Mouse (Mus musculus): ENCODE measurements around the gene Hmox1.
A peak's percentile ranks its signal among the peaks of the same experiment; 100 is the strongest.

Gene Hmox1

GRCm38 (mm10) chr8:75088989-75089881, 4.2 kb upstream of the Hmox1 start:
- DNase-seq (ENCODE audit: low read depth, low spot score) = peak; percentile 88

GRCm38 (mm10) chr8:75090781-75091365, 2.5 kb upstream of the Hmox1 start:
- DNase-seq (ENCODE audit: low read depth, low spot score) = no peak

- DNase-seq (ENCODE audit: low read depth, low spot score) = no peak
Observed at GRCm38 (mm10) chr8:75102956-75103355, 9.5 kb downstream of the Hmox1 start.

GRCm38 (mm10) chr8:75103376-75103878, 10.0 kb downstream of the Hmox1 start:
- no peak for DNase-seq (ENCODE audit: low read depth, low spot score)

- DNase-seq (ENCODE audit: low read depth, low spot score) = peak; percentile 40
Observed at GRCm38 (mm10) chr8:75108527-75109235, 15.3 kb downstream of the Hmox1 start.

GRCm38 (mm10) chr8:75109236-75109967, 16.0 kb downstream of the Hmox1 start, which contains the start of gene Mcm5:
TSS of gene Mcm5 (plus strand) at chr8:75109569.
- peak; percentile 98 for DNase-seq (ENCODE audit: low read depth, low spot score)

- no peak for DNase-seq (ENCODE audit: low read depth, low spot score)
Observed at GRCm38 (mm10) chr8:75110093-75110492, 16.7 kb downstream of the Hmox1 start.

- DNase-seq (ENCODE audit: low read depth, low spot score) = no peak
Observed at GRCm38 (mm10) chr8:75118505-75118904, 25.1 kb downstream of the Hmox1 start.

- DNase-seq (ENCODE audit: low read depth, low spot score) = no peak
Observed at GRCm38 (mm10) chr8:75119287-75119686, 25.9 kb downstream of the Hmox1 start.

GRCm38 (mm10) chr8:75119747-75120146, 26.3 kb downstream of the Hmox1 start:
- no peak for DNase-seq (ENCODE audit: low read depth, low spot score)

- no peak for DNase-seq (ENCODE audit: low read depth, low spot score)
Observed at GRCm38 (mm10) chr8:75127406-75127805, 34.0 kb downstream of the Hmox1 start.

- DNase-seq (ENCODE audit: low read depth, low spot score) = peak; percentile 35
Observed at GRCm38 (mm10) chr8:75132485-75132884, 39.1 kb downstream of the Hmox1 start.

GRCm38 (mm10) chr8:75133399-75133798, 40.0 kb downstream of the Hmox1 start:
- no peak for DNase-seq (ENCODE audit: low read depth, low spot score)

GRCm38 (mm10) chr8:75134603-75135391, 41.4 kb downstream of the Hmox1 start:
- DNase-seq (ENCODE audit: low read depth, low spot score) = peak; percentile 74

- DNase-seq (ENCODE audit: low read depth, low spot score) = no peak
Observed at GRCm38 (mm10) chr8:75135756-75136155, 42.3 kb downstream of the Hmox1 start.

- no peak for DNase-seq (ENCODE audit: low read depth, low spot score)
Observed at GRCm38 (mm10) chr8:75136256-75136655, 42.8 kb downstream of the Hmox1 start.

- peak; percentile 64 for DNase-seq (ENCODE audit: low read depth, low spot score)
Observed at GRCm38 (mm10) chr8:75137536-75137935, 44.1 kb downstream of the Hmox1 start.
